Mouse (Mus musculus) right cerebral cortex, postnatal 25 days (tissue): Measurements from ENCODE around the gene Med22.
"Not testable (repeated sequence)": the region's sequence is repeated elsewhere in the genome, so short reads cannot be mapped to it uniquely, and the experiment has no call there.

Experiments used
- DNase-seq: peaks from one replicate; pipeline ENCODE4 v3.0.0; 2022

Med22 gene

GRCm38 (mm10) chr2:26915927-26916728 lies 5.7 kb upstream of the Med22 start, which contains the start of the genes Surf2 and Surf1:
Gene Surf2, plus strand, starts transcription at chr2:26916367.
Gene Surf1, minus strand, starts transcription at chr2:26916530.
- DNase-seq: peak; percentile 88

- no peak for DNase-seq
These were observed 3.9 kb upstream of the Med22 start for GRCm38 (mm10) chr2:26914148-26914941.

- DNase-seq: no peak
These were observed 3.1 kb upstream of the Med22 start for GRCm38 (mm10) chr2:26913416-26914147.

- DNase-seq: no peak
These were observed 1.8 kb upstream of the Med22 start for GRCm38 (mm10) chr2:26912253-26912770.

- DNase-seq: no peak
These were observed 703 bp upstream of the Med22 start for GRCm38 (mm10) chr2:26910994-26911765.

GRCm38 (mm10) chr2:26909387-26909784 lies 1.1 kb downstream of the Med22 start:
- no peak for DNase-seq

- DNase-seq: no peak
These were observed 1.6 kb downstream of the Med22 start for GRCm38 (mm10) chr2:26908710-26909386.

- no peak for DNase-seq
These were observed 3.4 kb downstream of the Med22 start for GRCm38 (mm10) chr2:26907109-26907508.

GRCm38 (mm10) chr2:26906431-26906830 lies 4.0 kb downstream of the Med22 start:
- no peak for DNase-seq

GRCm38 (mm10) chr2:26905936-26906335 lies 4.5 kb downstream of the Med22 start:
- DNase-seq: no peak

- DNase-seq: no peak
These were observed 7.2 kb downstream of the Med22 start for GRCm38 (mm10) chr2:26903311-26903710.

- DNase-seq: peak; percentile 96
These were observed 7.8 kb downstream of the Med22 start, which contains the start of gene Surf6 for GRCm38 (mm10) chr2:26902467-26903220. Gene Surf6, minus strand, starts transcription at chr2:26902879.

- DNase-seq: no peak
These were observed 8.6 kb downstream of the Med22 start for GRCm38 (mm10) chr2:26901834-26902400.

- DNase-seq: no peak
These were observed 9.7 kb downstream of the Med22 start for GRCm38 (mm10) chr2:26900731-26901130.

- no peak for DNase-seq
These were observed 14.6 kb downstream of the Med22 start for GRCm38 (mm10) chr2:26895898-26896297.

- DNase-seq: not testable (repeated sequence)
These were observed 24.3 kb downstream of the Med22 start for GRCm38 (mm10) chr2:26886170-26886569.

GRCm38 (mm10) chr2:26885541-26885940 lies 24.9 kb downstream of the Med22 start:
- not testable (repeated sequence) for DNase-seq

GRCm38 (mm10) chr2:26878571-26878970 lies 31.9 kb downstream of the Med22 start:
- no peak for DNase-seq

GRCm38 (mm10) chr2:26870666-26871065 lies 39.8 kb downstream of the Med22 start:
- DNase-seq: no peak

- no peak for DNase-seq
These were observed 45.6 kb downstream of the Med22 start, which contains the start of gene Abo for GRCm38 (mm10) chr2:26864879-26865278. Gene Abo, minus strand, starts transcription at chr2:26864979.
